Mouse (Mus musculus): ENCODE data around the gene Tgoln1. TPM values are rescaled to one million over a fixed set of nuclear protein-coding genes. Genes with fewer than 3 reads are reported as not detected.

Gene Tgoln1
- total and polyA plus RNA-seq, 3 experiments: 22.6 to 33.6 (median 23.5) TPM

DNA sequence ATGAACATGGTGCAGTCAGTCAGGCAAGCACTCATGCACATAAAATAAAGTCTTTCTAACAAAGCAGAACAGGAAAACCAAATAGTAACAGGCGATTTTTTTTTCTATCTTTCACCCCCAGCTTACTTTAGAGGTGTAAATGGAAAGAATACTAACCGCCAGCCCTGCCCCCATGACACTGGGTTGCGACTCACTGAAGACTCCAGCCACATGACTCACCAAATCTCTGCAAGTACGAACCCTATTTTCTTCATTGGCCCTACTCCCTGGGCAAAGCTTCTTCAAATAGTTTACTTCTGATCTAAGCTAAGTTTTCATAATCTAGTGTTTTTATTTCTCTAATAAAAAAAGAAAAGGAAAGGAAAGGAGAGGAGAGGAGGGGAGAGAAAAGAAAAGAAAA, 27.8 kb upstream of the Tgoln1 start:
- no peak overlapping the region for H3K9ac ChIP-seq (ENCODE audit: insufficient read depth, low read depth)
- dilution Hi-C loops (cut with MboI; ENCODE audit: extremely low pct_ligation_motif_present, extremely low pct_unique_long_range_greater_than_20kb, low sequenced_read_pairs) (no loop called here), in situ Hi-C loops (cut with MboI; ENCODE audit: low pct_ligation_motif_present, low pct_unique_long_range_greater_than_20kb, low sequenced_read_pairs) (no loop called here)
- H3K9me3 ChIP-seq (replicated peaks; ENCODE audit: low read length): no peaks in the 10 kb centered on the region
- no peaks in the 10 kb centered on the region for H3K27me3 ChIP-seq (replicated peaks)
- no peak overlapping the region for H3K4me3 ChIP-seq (replicated peaks in 1 of 3; ENCODE audit: low read depth in 2 of 3, low read length in 2 of 3, poor library complexity in 1 of 3)
- no peak for DNase-seq (ENCODE audit: extremely low read depth)
- no peak overlapping the region for H3K27ac ChIP-seq (ENCODE audit: insufficient read depth, low read depth)
- no peak overlapping the region for H3K4me2 ChIP-seq (ENCODE audit: insufficient read depth, low read depth, poor library complexity, severe bottlenecking)
- TF ChIP-seq ZC3H11A (IDR thresholded peaks at IDR 0.05; ENCODE audit: low read depth, low read length) (no peak), USF2 (conservative IDR thresholded peaks at IDR 0.05; ENCODE audit: low read depth, low read length) (no peak), MXI1 (IDR thresholded peaks at IDR 0.05; ENCODE audit: low read depth, low read length) (no peak), MAX (IDR thresholded peaks at IDR 0.05; ENCODE audit: low read length) (no peak), ZKSCAN1 (IDR thresholded peaks at IDR 0.05; ENCODE audit: borderline replicate concordance, low read depth, low read length) (no peak), POLR2AphosphoS2 (IDR thresholded peaks at IDR 0.05; ENCODE audit: low read depth, low read length) (no peak), MYC (IDR thresholded peaks at IDR 0.05; ENCODE audit: low read depth, low read length) (no peak), TCF12 (IDR thresholded peaks at IDR 0.05; ENCODE audit: low read depth, low read length) (no peak), IRF4 (IDR thresholded peaks at IDR 0.05; ENCODE audit: low read depth, low read length) (no peak), CTCF (conservative IDR thresholded peaks at IDR 0.05 in 1 of 2, IDR thresholded peaks at IDR 0.05 in 1 of 2; ENCODE audit: low read depth in 2 of 2, low read length in 2 of 2) (no peak), HCFC1 (IDR thresholded peaks at IDR 0.05; ENCODE audit: low read depth, low read length) (no peak), KAT2A (IDR thresholded peaks at IDR 0.05; ENCODE audit: insufficient replicate concordance, low read length) (no peak), MAZ (IDR thresholded peaks at IDR 0.05; ENCODE audit: low read depth, low read length) (no peak), JUN (IDR thresholded peaks at IDR 0.05; ENCODE audit: insufficient read depth, low read depth, low read length) (no peak), JUND (conservative IDR thresholded peaks at IDR 0.05; ENCODE audit: low read depth, low read length) (no peak)
- peaks cover 0 to 14% of the 10 kb centered on the region in 2 experiments for H3K36me3 ChIP-seq (replicated peaks in 1 of 2; ENCODE audit: control insufficient read depth in 1 of 2, insufficient read depth in 1 of 2, low read length in 1 of 2)
- H3K4me1 ChIP-seq (ENCODE audit: control insufficient read depth in 1 of 2, insufficient read depth in 2 of 2): peaks cover 8 to 11% of the 10 kb centered on the region in 2 experiments
- H3K79me2 ChIP-seq (replicated peaks; ENCODE audit: control insufficient read depth, extremely low read depth, insufficient read depth, poor library complexity, severe bottlenecking): no peaks in the 10 kb centered on the region

DNA sequence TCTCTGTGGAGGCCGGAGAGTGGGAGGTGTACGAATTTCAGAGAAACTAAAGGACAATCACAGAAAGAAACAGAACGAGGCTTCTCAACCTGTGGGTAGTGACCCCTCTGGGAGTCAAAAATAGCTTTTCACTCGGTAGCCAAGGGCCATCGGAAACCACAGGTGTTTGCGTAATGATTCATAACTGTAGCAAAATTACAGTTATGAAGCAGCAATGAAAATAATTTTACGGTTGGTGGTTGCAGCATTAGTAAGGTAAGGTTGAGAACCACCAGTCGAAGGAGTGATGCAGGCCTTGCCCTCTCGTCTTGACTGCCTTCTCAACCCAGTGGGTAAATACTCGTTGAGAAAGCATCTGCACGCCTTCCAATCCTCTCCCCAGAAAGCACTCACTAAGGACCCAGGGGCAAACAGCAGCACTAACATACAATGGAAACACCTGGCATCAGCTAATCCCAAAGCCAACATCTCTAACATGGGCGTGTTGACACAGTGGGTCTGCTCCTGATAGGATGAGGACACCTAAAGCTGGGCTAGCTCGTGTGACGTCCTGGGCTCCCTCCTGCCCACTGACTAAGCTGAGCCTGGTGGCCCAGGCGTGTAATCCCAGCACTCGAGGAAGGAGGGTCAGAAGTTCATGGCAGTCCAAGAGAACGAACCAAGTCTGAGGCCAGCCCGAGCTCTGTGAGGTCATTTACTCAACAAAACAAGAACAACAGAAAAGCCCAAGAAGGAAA, 24.6 kb upstream of the Tgoln1 start:
- TF ChIP-seq MXI1 (IDR thresholded peaks at IDR 0.05; ENCODE audit: low read depth, low read length) (no peak), TCF12 (IDR thresholded peaks at IDR 0.05; ENCODE audit: low read depth, low read length) (no peak), GABPA (IDR thresholded peaks at IDR 0.05; ENCODE audit: insufficient replicate concordance, low read depth, low read length) (no peak), MEF2A (IDR thresholded peaks at IDR 0.05; ENCODE audit: borderline replicate concordance, low read depth, low read length) (peak; percentile 69; the same call in 1 of the 2 replicates), IRF4 (IDR thresholded peaks at IDR 0.05; ENCODE audit: low read depth, low read length) (peak; percentile 48; the same call in 1 of the 2 replicates), MAFK (IDR thresholded peaks at IDR 0.05; ENCODE audit: insufficient replicate concordance, low read length) (no peak), ETS1 (conservative IDR thresholded peaks at IDR 0.05; ENCODE audit: low read depth, low read length) (no peak), CHD1 (IDR thresholded peaks at IDR 0.05; ENCODE audit: low read depth, low read length) (no peak), SIN3A (IDR thresholded peaks at IDR 0.05; ENCODE audit: low read length) (no peak), POLR2AphosphoS2 (IDR thresholded peaks at IDR 0.05; ENCODE audit: low read depth, low read length) (no peak), MAX (IDR thresholded peaks at IDR 0.05; ENCODE audit: low read length) (no peak), ZNF384 (IDR thresholded peaks at IDR 0.05; ENCODE audit: low read depth, low read length) (no peak), HCFC1 (IDR thresholded peaks at IDR 0.05; ENCODE audit: low read depth, low read length) (no peak)
- Histone ChIP-seq H3K4me2 (ENCODE audit: insufficient read depth, low read depth, poor library complexity, severe bottlenecking) (no peak overlapping the region), H3K27ac (ENCODE audit: insufficient read depth, low read depth) (no peak overlapping the region), H3K36me3 (replicated peaks in 1 of 2; ENCODE audit: control insufficient read depth in 1 of 2, insufficient read depth in 1 of 2, low read length in 1 of 2) (peaks cover 0 to 7% of the 10 kb centered on the region in 2 experiments), H3K4me3 (replicated peaks in 1 of 3; ENCODE audit: low read depth in 2 of 3, low read length in 2 of 3, poor library complexity in 1 of 3) (no peak overlapping the region), H3K79me2 (replicated peaks; ENCODE audit: control insufficient read depth, extremely low read depth, insufficient read depth, poor library complexity, severe bottlenecking) (no peaks in the 10 kb centered on the region), H3K9ac (ENCODE audit: insufficient read depth, low read depth) (no peak overlapping the region), H3K4me1 (ENCODE audit: control insufficient read depth in 1 of 2, insufficient read depth in 2 of 2) (peaks cover 8 to 22% of the 10 kb centered on the region in 2 experiments), H3K9me3 (replicated peaks; ENCODE audit: low read length) (no peaks in the 10 kb centered on the region), H3K27me3 (replicated peaks) (no peaks in the 10 kb centered on the region)
- DNase-seq (ENCODE audit: extremely low read depth): no peak
- dilution Hi-C loops (cut with MboI; ENCODE audit: extremely low pct_ligation_motif_present, extremely low pct_unique_long_range_greater_than_20kb, low sequenced_read_pairs): no loop called here
- in situ Hi-C loops (cut with MboI; ENCODE audit: low pct_ligation_motif_present, low pct_unique_long_range_greater_than_20kb, low sequenced_read_pairs): no loop called here

Data from CH12.LX (cell line).